Mouse (Mus musculus) c-Kit-positive CD71-negative TER-119-negative erythroid progenitor cells, embryonic 14.5 days (primary cell): ENCODE measurements around the gene Tln2.

Experiments used
- DNase-seq: peaks from one replicate; pipeline ENCODE4 v3.0.0-alpha.2; 2013; ENCODE audit warnings: low read depth

Gene Tln2

GRCm38 (mm10) chr9:67545794-67546193, 13.7 kb downstream of the Tln2 start:
- no peak for DNase-seq

- no peak for DNase-seq
Measured at GRCm38 (mm10) chr9:67544783-67545182, 14.7 kb downstream of the Tln2 start.

GRCm38 (mm10) chr9:67541948-67542347, 17.6 kb downstream of the Tln2 start:
- DNase-seq: no peak

- no peak for DNase-seq
Measured at GRCm38 (mm10) chr9:67539776-67540706, 19.5 kb downstream of the Tln2 start.

GRCm38 (mm10) chr9:67534420-67534819, 25.1 kb downstream of the Tln2 start:
- DNase-seq: no peak

GRCm38 (mm10) chr9:67533260-67533659, 26.2 kb downstream of the Tln2 start:
- no peak for DNase-seq

- DNase-seq: no peak
Measured at GRCm38 (mm10) chr9:67532631-67533030, 26.9 kb downstream of the Tln2 start.

GRCm38 (mm10) chr9:67529600-67529999, 29.9 kb downstream of the Tln2 start:
- no peak for DNase-seq

GRCm38 (mm10) chr9:67527726-67528125, 31.8 kb downstream of the Tln2 start:
- DNase-seq: no peak

- DNase-seq: no peak
Measured at GRCm38 (mm10) chr9:67521736-67522135, 37.8 kb downstream of the Tln2 start.

GRCm38 (mm10) chr9:67509510-67509909, 50.0 kb downstream of the Tln2 start:
- no peak for DNase-seq

GRCm38 (mm10) chr9:67504669-67505260, 54.7 kb downstream of the Tln2 start:
- no peak for DNase-seq

- no peak for DNase-seq
Measured at GRCm38 (mm10) chr9:67501801-67502200, 57.7 kb downstream of the Tln2 start.

GRCm38 (mm10) chr9:67496368-67496767, 63.1 kb downstream of the Tln2 start:
- no peak for DNase-seq

GRCm38 (mm10) chr9:67495350-67495749, 64.2 kb downstream of the Tln2 start:
- no peak for DNase-seq

GRCm38 (mm10) chr9:67493876-67494552, 65.5 kb downstream of the Tln2 start:
- DNase-seq: no peak

- DNase-seq: no peak
Measured at GRCm38 (mm10) chr9:67489370-67489769, 70.1 kb downstream of the Tln2 start.

GRCm38 (mm10) chr9:67486621-67487020, 72.9 kb downstream of the Tln2 start:
- DNase-seq: no peak

- no peak for DNase-seq
Measured at GRCm38 (mm10) chr9:67485169-67486072, 74.1 kb downstream of the Tln2 start.

- DNase-seq: no peak
Measured at GRCm38 (mm10) chr9:67482277-67482676, 77.2 kb downstream of the Tln2 start.

GRCm38 (mm10) chr9:67481851-67482250, 77.7 kb downstream of the Tln2 start:
- DNase-seq: no peak

- DNase-seq: no peak
Measured at GRCm38 (mm10) chr9:67477445-67477844, 82.1 kb downstream of the Tln2 start.
